Mouse (Mus musculus) ES-Bruce4 (cell line): ENCODE measurements around the gene U2surp. TPM values are rescaled to one million over a fixed set of nuclear protein-coding genes. Genes with fewer than 3 reads are reported as not detected.
"Not testable (repeated sequence)": the region's sequence is repeated elsewhere in the genome, so short reads cannot be mapped to it uniquely, and the experiment has no call there.

Source experiments
- H3K27ac ChIP-seq: 2 replicates; pipeline ENCODE4 v1.5.1; 2012; ENCODE audit warnings: low read length, inconsistent platforms; ENCODE audit not compliant: insufficient read depth
- H3K27me3 ChIP-seq: 2 replicates; pipeline ENCODE4 v1.6.1; 2012; ENCODE audit warnings: mild to moderate bottlenecking, low read length, inconsistent platforms; ENCODE audit not compliant: control insufficient read depth, poor library complexity, insufficient read depth, severe bottlenecking
- H3K36me3 ChIP-seq: 2 replicates; pipeline ENCODE4 v1.6.1; 2012; ENCODE audit warnings: inconsistent platforms, mild to moderate bottlenecking, low read length, moderate library complexity; ENCODE audit not compliant: control insufficient read depth, poor library complexity, insufficient read depth, severe bottlenecking
- H3K4me1 ChIP-seq: one replicate; pipeline ENCODE4 v1.8.1; 2011; ENCODE audit warnings: low read length; ENCODE audit not compliant: control insufficient read depth, insufficient read depth
- H3K4me3 ChIP-seq: 2 replicates; pipeline ENCODE4 v1.5.1; 2011; ENCODE audit warnings: low read depth, mild to moderate bottlenecking, low read length
- H3K9ac ChIP-seq: 2 replicates; pipeline ENCODE4 v1.6.1; 2012; ENCODE audit warnings: low read depth, mild to moderate bottlenecking, inconsistent platforms; ENCODE audit not compliant: poor library complexity, severe bottlenecking
- H3K9me3 ChIP-seq: replicated peaks from 2 replicates; pipeline ENCODE4 v1.6.1; 2012; ENCODE audit warnings: mild to moderate bottlenecking, low read length, inconsistent platforms; ENCODE audit not compliant: control insufficient read depth, poor library complexity, insufficient read depth, severe bottlenecking
- CTCF ChIP-seq: IDR thresholded peaks from one replicate; pipeline ENCODE4 v1.8.1; 2011; ENCODE audit warnings: low read depth, low read length
- EP300 ChIP-seq: IDR thresholded peaks from 2 replicates; pipeline ENCODE4 v1.6.1; 2011; ENCODE audit warnings: low read depth, low read length; ENCODE audit not compliant: insufficient read depth
- POLR2A ChIP-seq: IDR thresholded peaks from one replicate; pipeline ENCODE4 v1.8.1; 2011; ENCODE audit warnings: low read length; ENCODE audit not compliant: insufficient read depth
- polyA plus RNA-seq: library from polyadenylated mRNA; stranded (reverse); fragments of >200 nt; gene quantifications from 2 replicates; pipeline ENCODE4 v1.2.4, GENCODE M21; 2011; ENCODE audit warnings: low read depth; ENCODE audit not compliant: missing spikeins, insufficient read depth, insufficient read length

U2surp gene
- polyA plus RNA-seq, 1 experiment: 190 TPM

DNA sequence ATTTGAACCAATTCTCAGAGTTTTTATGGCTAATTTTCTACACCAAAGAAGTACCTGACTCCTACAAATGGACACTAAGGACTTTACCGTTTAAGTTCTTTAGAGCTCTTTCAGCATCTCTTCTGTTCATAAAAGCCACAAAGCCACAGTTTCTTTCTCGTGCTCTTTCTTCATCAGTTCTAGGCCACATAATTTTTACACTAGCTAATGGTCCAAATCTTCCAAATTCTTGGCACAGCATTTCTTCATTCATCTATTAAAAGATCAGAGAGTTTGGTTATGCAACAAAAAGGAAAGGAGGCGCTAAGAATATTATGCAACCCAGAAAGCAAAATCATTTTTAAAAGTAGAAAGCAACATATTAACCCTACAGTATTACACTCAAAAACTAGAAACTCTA is 21.8 kb downstream of the U2surp start:
- Histone ChIP-seq H3K4me3 (no peak overlapping the region), H3K27ac (no peak overlapping the region), H3K4me1 (no peaks in the 10 kb centered on the region), H3K36me3 (peaks cover 48% of the 10 kb centered on the region), H3K27me3 (no peaks in the 10 kb centered on the region), H3K9me3 (no peaks in the 10 kb centered on the region), H3K9ac (no peak overlapping the region)
- TF ChIP-seq EP300: no peak
- no peak for TF ChIP-seq POLR2A
- no peak for TF ChIP-seq CTCF

DNA sequence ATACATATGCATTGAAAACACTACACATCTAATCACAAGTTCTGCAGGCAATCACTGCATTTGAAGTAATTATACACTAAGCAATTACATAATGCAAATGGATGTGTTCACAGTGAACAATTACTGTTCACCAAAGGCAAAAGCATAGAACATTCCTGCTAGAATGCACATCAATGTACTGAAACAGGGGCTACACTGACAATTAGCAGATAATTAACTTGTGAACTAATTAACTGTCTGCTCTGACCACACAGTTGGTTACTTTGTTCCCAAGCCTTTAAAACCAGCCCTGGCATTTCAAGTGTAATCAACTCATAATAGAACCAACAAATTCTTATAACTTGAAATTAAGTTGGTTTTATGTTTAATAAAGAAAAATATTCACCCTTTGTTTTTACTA is 22.9 kb downstream of the U2surp start:
- TF ChIP-seq CTCF (no peak), POLR2A (no peak), EP300 (no peak)
- H3K27ac ChIP-seq: no peak overlapping the region
- H3K9ac ChIP-seq: no peak overlapping the region
- H3K9me3 ChIP-seq: no peaks in the 10 kb centered on the region
- H3K4me3 ChIP-seq: no peak overlapping the region
- H3K36me3 ChIP-seq: peaks cover 56% of the 10 kb centered on the region
- no peaks in the 10 kb centered on the region for H3K27me3 ChIP-seq
- no peaks in the 10 kb centered on the region for H3K4me1 ChIP-seq

DNA sequence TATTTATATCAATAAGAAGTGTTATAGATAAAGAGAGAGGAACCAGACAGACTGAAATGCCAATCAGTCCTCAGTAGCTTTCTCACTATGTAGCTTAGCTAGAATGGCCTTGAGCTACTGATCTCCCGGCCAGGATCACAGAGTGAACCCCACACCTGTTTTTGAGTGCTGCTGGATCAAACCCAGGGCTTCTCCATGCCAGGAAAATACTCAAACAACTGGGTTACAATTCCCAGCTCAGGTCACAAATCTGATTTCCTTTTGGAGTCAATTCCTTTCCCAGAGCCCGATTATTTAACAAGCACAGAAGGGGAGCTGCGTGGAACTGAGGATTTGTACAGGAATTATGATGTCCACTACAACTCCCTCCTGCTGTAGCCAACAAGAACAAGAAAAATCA is 31.8 kb downstream of the U2surp start:
- peaks cover 67% of the 10 kb centered on the region for H3K36me3 ChIP-seq
- H3K4me1 ChIP-seq: no peaks in the 10 kb centered on the region
- no peaks in the 10 kb centered on the region for H3K9me3 ChIP-seq
- no peaks in the 10 kb centered on the region for H3K27me3 ChIP-seq
- TF ChIP-seq EP300 (no peak), CTCF (no peak), POLR2A (no peak)
- no peak overlapping the region for H3K9ac ChIP-seq
- no peak overlapping the region for H3K4me3 ChIP-seq
- no peak overlapping the region for H3K27ac ChIP-seq

- Histone ChIP-seq H3K9ac (no peak overlapping the region), H3K4me3 (no peak overlapping the region), H3K27me3 (no peaks in the 10 kb centered on the region), H3K27ac (no peak overlapping the region), H3K9me3 (no peaks in the 10 kb centered on the region), H3K4me1 (no peaks in the 10 kb centered on the region), H3K36me3 (peaks cover 65% of the 10 kb centered on the region)
- no peak for TF ChIP-seq EP300
- TF ChIP-seq POLR2A: no peak
- TF ChIP-seq CTCF: no peak
These were observed 33.4 kb downstream of the U2surp start for GRCm38 (mm10) chr9:95478443-95478842.

GRCm38 (mm10) chr9:95472926-95473325 is 38.9 kb downstream of the U2surp start:
- Histone ChIP-seq H3K9me3 (no peaks in the 10 kb centered on the region), H3K36me3 (peaks cover 72% of the 10 kb centered on the region), H3K9ac (no peak overlapping the region)

GRCm38 (mm10) chr9:95469011-95469576 is 42.7 kb downstream of the U2surp start:
- H3K9me3 ChIP-seq, H3K27me3 ChIP-seq: not testable (repeated sequence)

More at GRCm38 (mm10) chr9:95472926-95473325, 38.9 kb downstream of the U2surp start:
- TF ChIP-seq EP300 (no peak), CTCF (no peak), POLR2A (no peak)
- no peaks in the 10 kb centered on the region for H3K4me1 ChIP-seq
- no peak overlapping the region for H3K27ac ChIP-seq
- no peak overlapping the region for H3K4me3 ChIP-seq
- no peaks in the 10 kb centered on the region for H3K27me3 ChIP-seq

More at GRCm38 (mm10) chr9:95469011-95469576, 42.7 kb downstream of the U2surp start:
- not testable (repeated sequence) for H3K9ac ChIP-seq, H3K4me1 ChIP-seq, H3K27ac ChIP-seq, H3K4me3 ChIP-seq
- H3K36me3 ChIP-seq: peaks cover 75% of the 10 kb centered on the region
